Mouse (Mus musculus) midbrain, embryonic 10.5 days (tissue): ENCODE results near the gene Epas1. TPM values are rescaled to one million over a fixed set of nuclear protein-coding genes. Genes with fewer than 3 reads are reported as not detected.

Experiments
- DNase-seq: peaks from one replicate; pipeline ENCODE4 v3.0.0-alpha.2; 2017; ENCODE audit warnings: low spot score
- H3K27ac ChIP-seq: fragments of 300-500 bp; sonication (generic); replicated peaks from 2 replicates; pipeline ENCODE4 v1.5.1; 2016; ENCODE audit warnings: mild to moderate bottlenecking
- H3K27me3 ChIP-seq: fragments of 300-500 bp; sonication (generic); 2 replicates; pipeline ENCODE4 v1.6.1; 2016; ENCODE audit warnings: low read depth, mild to moderate bottlenecking; ENCODE audit not compliant: poor library complexity, severe bottlenecking
- H3K36me3 ChIP-seq: fragments of 300-500 bp; sonication (generic); 2 replicates; pipeline ENCODE4 v1.6.1; 2016; ENCODE audit warnings: mild to moderate bottlenecking, moderate library complexity
- H3K4me1 ChIP-seq: fragments of 300-500 bp; sonication (generic); 2 replicates; pipeline ENCODE4 v1.6.1; 2016
- H3K4me3 ChIP-seq: fragments of 300-500 bp; sonication (generic); 2 replicates; pipeline ENCODE4 v1.5.1; 2016; ENCODE audit warnings: mild to moderate bottlenecking, moderate library complexity
- H3K9me3 ChIP-seq: fragments of 300-500 bp; sonication (generic); replicated peaks from 2 replicates; pipeline ENCODE4 v1.6.1; 2016; ENCODE audit warnings: mild to moderate bottlenecking
- WGBS: fragments of 180-500 bp; shearing (Covaris S2); methylation state at CpG from one replicate; pipeline ENCODE4 v1.1.7; 2016; 5-methylcytosine and 5-hydroxymethylcytosine counted together
- polyA plus RNA-seq: library from polyadenylated mRNA; unstranded; fragments of >200 nt; fragmentation: Nextera tagmentation; extraction: Ambion mirVana; gene quantifications from 2 replicates; pipeline ENCODE4 v1.2.1, GENCODE M21; 2016

Epas1 gene
- polyA plus RNA-seq, 1 experiment from 2014 or later: 2.0 TPM

GRCm38 (mm10) chr17:86827391-86828165 lies 74.1 kb downstream of the Epas1 start:
- Histone ChIP-seq H3K27me3 (no peaks in the 10 kb centered on the region), H3K4me3 (no peak overlapping the region), H3K36me3 (no peaks in the 10 kb centered on the region), H3K4me1 (no peaks in the 10 kb centered on the region), H3K9me3 (no peaks in the 10 kb centered on the region), H3K27ac (no peak overlapping the region; the same call in 1 of the 2 replicates)
- 94% methylated on average over 19 of the region's 19 CpGs for WGBS
- DNase-seq: peak; percentile 7

GRCm38 (mm10) chr17:86828500-86828899 lies 75.0 kb downstream of the Epas1 start:
- Histone ChIP-seq H3K9me3 (no peaks in the 10 kb centered on the region), H3K27me3 (no peaks in the 10 kb centered on the region), H3K4me1 (no peaks in the 10 kb centered on the region), H3K36me3 (no peaks in the 10 kb centered on the region), H3K27ac (no peak overlapping the region), H3K4me3 (no peak overlapping the region)
- 95% methylated on average over 11 of the region's 11 CpGs for WGBS
- DNase-seq: peak; percentile 8

- Histone ChIP-seq H3K36me3 (no peaks in the 10 kb centered on the region), H3K27me3 (no peaks in the 10 kb centered on the region), H3K9me3 (no peaks in the 10 kb centered on the region), H3K4me3 (no peak overlapping the region), H3K27ac (no peak overlapping the region), H3K4me1 (no peaks in the 10 kb centered on the region)
- peak; percentile 8 for DNase-seq
- 86% methylated on average over 13 of the region's 13 CpGs for WGBS
These were observed 76.1 kb downstream of the Epas1 start for GRCm38 (mm10) chr17:86829383-86830175.

- H3K4me1 ChIP-seq: no peaks in the 10 kb centered on the region
- WGBS: 90% methylated on average over 12 of the region's 12 CpGs
- H3K9me3 ChIP-seq: no peaks in the 10 kb centered on the region
- H3K27ac ChIP-seq: no peak overlapping the region
- peak; percentile 9 for DNase-seq
- no peaks in the 10 kb centered on the region for H3K27me3 ChIP-seq
- no peak overlapping the region for H3K4me3 ChIP-seq
- H3K36me3 ChIP-seq: no peaks in the 10 kb centered on the region
These were observed 77.4 kb downstream of the Epas1 start for GRCm38 (mm10) chr17:86830893-86831292.

GRCm38 (mm10) chr17:86832562-86833327 lies 79.2 kb downstream of the Epas1 start:
- peak; percentile 35 for DNase-seq
- WGBS: 70% methylated on average over 19 of the region's 19 CpGs
- no peak overlapping the region for H3K4me3 ChIP-seq
- no peaks in the 10 kb centered on the region for H3K9me3 ChIP-seq
- H3K36me3 ChIP-seq: no peaks in the 10 kb centered on the region
- no peaks in the 10 kb centered on the region for H3K27me3 ChIP-seq
- no peaks in the 10 kb centered on the region for H3K4me1 ChIP-seq
- no peak overlapping the region for H3K27ac ChIP-seq

- WGBS: 93% methylated on average over 10 of the region's 10 CpGs
- Histone ChIP-seq H3K36me3 (no peaks in the 10 kb centered on the region), H3K27me3 (no peaks in the 10 kb centered on the region), H3K27ac (no peak overlapping the region), H3K9me3 (no peaks in the 10 kb centered on the region), H3K4me1 (no peaks in the 10 kb centered on the region), H3K4me3 (no peak overlapping the region)
- peak; percentile 9 for DNase-seq
These were observed 80.4 kb downstream of the Epas1 start for GRCm38 (mm10) chr17:86833945-86834344.

- WGBS: 58% methylated on average over 5 of the region's 5 CpGs
- no peaks in the 10 kb centered on the region for H3K36me3 ChIP-seq
- H3K27me3 ChIP-seq: no peaks in the 10 kb centered on the region
- no peaks in the 10 kb centered on the region for H3K9me3 ChIP-seq
- peak; percentile 9 for DNase-seq
- H3K4me1 ChIP-seq: 0 out of 2 replicates have a peak, but pooled peaks cover 2% of the 10 kb centered on the region
- H3K27ac ChIP-seq: no peak overlapping the region
- H3K4me3 ChIP-seq: no peak overlapping the region
These were observed 85.8 kb downstream of the Epas1 start for GRCm38 (mm10) chr17:86839308-86839707.

- Histone ChIP-seq H3K4me3 (no peak overlapping the region), H3K27me3 (0 out of 2 replicates have a peak, but pooled peaks cover 5% of the 10 kb centered on the region), H3K4me1 (peaks cover 10% of the 10 kb centered on the region), H3K36me3 (no peaks in the 10 kb centered on the region), H3K27ac (no peak overlapping the region; the same call in 1 of the 2 replicates), H3K9me3 (0 out of 2 replicates have a peak, but pooled peaks cover 6% of the 10 kb centered on the region)
- WGBS: 68% methylated on average over 9 of the region's 9 CpGs
- no peak for DNase-seq
These were observed 97.3 kb downstream of the Epas1 start for GRCm38 (mm10) chr17:86850700-86851337.

- WGBS: 73% methylated on average over 2 of the region's 2 CpGs
- H3K27me3 ChIP-seq: 0 out of 2 replicates have a peak, but pooled peaks cover 6% of the 10 kb centered on the region
- H3K36me3 ChIP-seq: no peaks in the 10 kb centered on the region
These were observed 98.3 kb downstream of the Epas1 start for GRCm38 (mm10) chr17:86851782-86852181.

GRCm38 (mm10) chr17:86852591-86853031 lies 99.1 kb downstream of the Epas1 start:
- no peaks in the 10 kb centered on the region for H3K36me3 ChIP-seq
- no peak for DNase-seq
- no peak overlapping the region for H3K27ac ChIP-seq
- 81% methylated on average over 13 of the region's 13 CpGs for WGBS
- no peaks in the 10 kb centered on the region for H3K9me3 ChIP-seq
- 0 out of 2 replicates have a peak, but pooled peaks cover 6% of the 10 kb centered on the region for H3K27me3 ChIP-seq
- no peak overlapping the region for H3K4me3 ChIP-seq
- peaks cover 10% of the 10 kb centered on the region for H3K4me1 ChIP-seq

More at GRCm38 (mm10) chr17:86851782-86852181, 98.3 kb downstream of the Epas1 start:
- Histone ChIP-seq H3K27ac (no peak overlapping the region), H3K9me3 (0 out of 2 replicates have a peak, but pooled peaks cover 4% of the 10 kb centered on the region), H3K4me1 (peaks cover 10% of the 10 kb centered on the region), H3K4me3 (no peak overlapping the region)
- DNase-seq: no peak

GRCm38 (mm10) chr17:86870586-86870985 lies 117.1 kb downstream of the Epas1 start:
- no peak for DNase-seq
- WGBS: 90% methylated on average over 8 of the region's 8 CpGs
- Histone ChIP-seq H3K36me3 (no peaks in the 10 kb centered on the region), H3K9me3 (no peaks in the 10 kb centered on the region), H3K4me3 (no peak overlapping the region), H3K27me3 (peaks cover 34% of the 10 kb centered on the region), H3K4me1 (no peaks in the 10 kb centered on the region), H3K27ac (no peak overlapping the region)

GRCm38 (mm10) chr17:86872643-86873042 lies 119.1 kb downstream of the Epas1 start:
- DNase-seq: no peak
- Histone ChIP-seq H3K4me3 (no peak overlapping the region), H3K27me3 (peaks cover 55% of the 10 kb centered on the region), H3K4me1 (no peaks in the 10 kb centered on the region), H3K9me3 (no peaks in the 10 kb centered on the region), H3K27ac (no peak overlapping the region), H3K36me3 (no peaks in the 10 kb centered on the region)
- 81% methylated on average over 6 of the region's 6 CpGs for WGBS
